Mouse (Mus musculus) MEL (cell line): ENCODE data around the gene Hibadh.

Experiments
- BHLHE40 ChIP-seq: IDR thresholded peaks from 2 replicates; pipeline ENCODE4 v1.6.1; 2012; ENCODE audit warnings: low read depth, mild to moderate bottlenecking, inconsistent platforms, low read length, improper control_type of control experiment, borderline replicate concordance
- CTCF ChIP-seq, 3 experiments: IDR thresholded peaks in 2 of 3; conservative IDR thresholded peaks in 1 of 3; 2 replicates each; pipeline ENCODE4 v1.5.1; 2011 to 2012; ENCODE audit warnings: low read length in 3 of 3, low read depth in 2 of 3, mild to moderate bottlenecking in 2 of 3, improper control_type of control experiment in 1 of 3, inconsistent platforms in 1 of 3, mixed read lengths in 1 of 3, moderate library complexity in 1 of 3; ENCODE audit not compliant: control insufficient read depth in 1 of 3, insufficient read depth in 1 of 3, poor library complexity in 1 of 3, severe bottlenecking in 1 of 3
- EP300 ChIP-seq, 2 experiments: IDR thresholded peaks; 2 replicates each; pipeline ENCODE4 v1.6.1; 2011; ENCODE audit warnings: improper control_type of control experiment in 2 of 2, low read length in 2 of 2, low read depth in 1 of 2, mild to moderate bottlenecking in 1 of 2

- TF ChIP-seq CTCF (IDR thresholded peaks at IDR 0.05 in 2 of 3, conservative IDR thresholded peaks at IDR 0.05 in 1 of 3; ENCODE audit: control insufficient read depth in 1 of 3, insufficient read depth in 1 of 3, low read depth in 2 of 3, low read length in 3 of 3, poor library complexity in 1 of 3, severe bottlenecking in 1 of 3), result no peak
- no peak for TF ChIP-seq EP300 (IDR thresholded peaks at IDR 0.05; ENCODE audit: low read depth in 1 of 2, low read length in 2 of 2)
- TF ChIP-seq BHLHE40, result no peak
Measured at GRCm38 (mm10) chr6:52581081-52581480, 59.1 kb downstream of the Hibadh start.
